Mouse (Mus musculus) embryonic facial prominence, embryonic 10.5 days (tissue): Measurements from ENCODE around the gene Syce1. TPM values are rescaled to one million over a fixed set of nuclear protein-coding genes. Genes with fewer than 3 reads are reported as not detected.
"Not testable (repeated sequence)": the region's sequence is repeated elsewhere in the genome, so short reads cannot be mapped to it uniquely, and the experiment has no call there.

Source experiments
- DNase-seq: peaks from one replicate; pipeline ENCODE4 v3.0.0-alpha.2; 2017; ENCODE audit warnings: low spot score
- H3K27ac ChIP-seq: fragments of 300-500 bp; sonication (generic); replicated peaks from 2 replicates; pipeline ENCODE4 v1.5.1; 2016; ENCODE audit warnings: mild to moderate bottlenecking
- H3K27me3 ChIP-seq: fragments of 300-500 bp; sonication (generic); replicated peaks from 2 replicates; pipeline ENCODE4 v1.6.1; 2016; ENCODE audit warnings: low read depth, mild to moderate bottlenecking; ENCODE audit not compliant: poor library complexity, severe bottlenecking
- H3K36me3 ChIP-seq: fragments of 300-500 bp; sonication (generic); replicated peaks from 2 replicates; pipeline ENCODE4 v1.6.1; 2016; ENCODE audit warnings: mild to moderate bottlenecking, moderate library complexity
- H3K4me1 ChIP-seq: fragments of 300-500 bp; sonication (generic); 2 replicates; pipeline ENCODE4 v1.6.1; 2016
- H3K4me3 ChIP-seq: fragments of 300-500 bp; sonication (generic); 2 replicates; pipeline ENCODE4 v1.5.1; 2016; ENCODE audit warnings: mild to moderate bottlenecking, moderate library complexity
- H3K9me3 ChIP-seq: fragments of 300-500 bp; sonication (generic); 2 replicates; pipeline ENCODE4 v1.6.1; 2016; ENCODE audit warnings: mild to moderate bottlenecking
- WGBS: fragments of 180-500 bp; shearing (Covaris S2); methylation state at CpG from one replicate; pipeline ENCODE4 v1.1.7; 2016; 5-methylcytosine and 5-hydroxymethylcytosine counted together
- polyA plus RNA-seq: library from polyadenylated mRNA; unstranded; fragments of >200 nt; fragmentation: Nextera tagmentation; extraction: Ambion mirVana; gene quantifications from 2 replicates; pipeline ENCODE4 v1.2.1, GENCODE M21; 2016

Gene Syce1
- polyA plus RNA-seq, 1 experiment from 2014 or later: 0.10 TPM

DNA sequence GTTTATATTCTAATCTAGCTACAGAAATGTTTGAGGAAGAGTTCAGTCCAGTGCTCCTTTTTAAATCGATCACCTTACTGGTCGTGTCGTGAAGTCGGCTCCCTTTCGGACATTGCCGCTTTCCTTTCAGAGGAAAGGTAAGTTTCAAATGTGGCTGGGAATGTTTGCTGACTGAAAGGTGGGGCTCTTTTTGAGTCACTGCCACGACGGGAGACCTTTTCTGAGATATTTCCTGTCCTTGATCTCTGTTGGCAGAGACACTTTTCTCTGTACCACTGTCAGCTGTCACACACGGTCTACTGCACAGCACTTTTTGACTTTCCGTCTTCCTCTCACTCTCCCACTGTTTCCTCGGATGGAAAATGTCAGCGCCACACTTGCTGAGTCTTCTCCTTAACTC, 25.2 kb upstream of the Syce1 start:
- WGBS: 91% methylated on average over 12 of the region's 12 CpGs
- no peaks in the 10 kb centered on the region for H3K9me3 ChIP-seq

DNA sequence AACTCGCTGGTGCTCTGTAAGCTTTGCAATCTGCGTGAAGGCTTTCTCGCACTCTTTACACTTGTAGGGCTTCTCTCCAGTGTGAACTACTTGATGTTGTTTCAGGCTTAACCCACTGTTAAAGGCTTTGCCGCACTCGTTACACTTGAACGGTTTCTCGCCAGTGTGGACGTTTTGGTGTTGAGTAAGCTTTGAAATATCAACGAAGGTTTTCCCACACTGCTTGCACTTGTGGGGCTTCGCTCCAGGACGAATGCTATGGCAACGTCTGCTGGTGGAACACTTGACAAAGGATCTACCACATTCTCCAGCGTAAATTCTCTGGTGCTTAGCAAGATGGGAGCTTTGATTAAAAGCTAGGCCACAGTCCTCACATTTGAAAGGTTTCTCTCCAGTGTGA, 24.1 kb upstream of the Syce1 start:
- H3K4me3 ChIP-seq: no peak overlapping the region
- H3K27ac ChIP-seq: no peak overlapping the region
- no peaks in the 10 kb centered on the region for H3K9me3 ChIP-seq
- H3K4me1 ChIP-seq: no peaks in the 10 kb centered on the region
- no peaks in the 10 kb centered on the region for H3K27me3 ChIP-seq
- peaks cover 30% of the 10 kb centered on the region for H3K36me3 ChIP-seq
- 93% methylated on average over 13 of the region's 13 CpGs for WGBS
- DNase-seq: no peak

More for the DNA sequence above, 25.2 kb upstream of the Syce1 start:
- Histone ChIP-seq H3K36me3 (peaks cover 30% of the 10 kb centered on the region), H3K4me3 (no peak overlapping the region), H3K27me3 (no peaks in the 10 kb centered on the region), H3K27ac (no peak overlapping the region), H3K4me1 (no peaks in the 10 kb centered on the region)
- DNase-seq: no peak

DNA sequence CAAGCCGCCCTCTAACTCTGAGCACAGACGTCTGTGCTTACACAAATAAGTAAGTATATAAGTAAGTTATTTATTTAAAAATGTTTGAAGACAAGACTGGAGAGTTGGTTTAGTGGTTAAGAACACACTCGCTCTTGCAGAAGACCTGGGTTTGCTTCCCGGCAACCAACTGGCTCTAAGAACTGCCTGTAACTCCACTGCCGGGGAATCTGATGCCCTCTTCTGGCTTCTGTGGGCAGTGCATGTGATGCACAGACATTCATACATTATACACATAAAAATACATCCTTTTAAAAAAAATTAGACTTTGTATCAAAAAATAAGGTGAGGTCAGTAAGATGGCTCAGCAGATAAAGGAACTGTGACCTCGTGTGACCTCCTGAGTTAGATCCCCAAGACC, 22.8 kb upstream of the Syce1 start:
- Histone ChIP-seq H3K36me3 (peaks cover 30% of the 10 kb centered on the region), H3K4me1 (no peaks in the 10 kb centered on the region), H3K4me3 (no peak overlapping the region), H3K27me3 (no peaks in the 10 kb centered on the region), H3K9me3 (no peaks in the 10 kb centered on the region), H3K27ac (no peak overlapping the region)
- no peak for DNase-seq
- WGBS: 92% methylated on average over 6 of the region's 6 CpGs

DNA sequence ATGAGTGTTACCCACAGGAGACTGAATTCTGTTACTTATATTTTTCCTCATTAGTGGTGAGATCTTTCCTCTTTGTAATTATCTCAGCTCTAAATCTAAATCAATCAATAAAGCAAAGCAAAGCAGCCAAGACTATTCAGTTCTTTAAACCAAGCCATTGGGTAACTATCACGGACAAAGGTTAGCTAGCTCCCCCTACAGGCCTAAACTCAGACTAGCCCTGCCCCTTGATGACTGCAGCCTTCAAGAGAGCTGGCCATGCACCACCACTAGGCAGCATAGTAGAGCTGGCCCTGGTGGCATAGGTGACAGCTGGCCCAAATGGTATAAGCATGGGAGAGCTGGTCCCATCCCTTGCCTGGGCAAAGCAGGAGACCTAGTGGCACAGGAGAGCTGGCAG, 18.1 kb upstream of the Syce1 start:
- WGBS: 9% methylated on average over 1 of the region's 1 CpGs
- Histone ChIP-seq H3K27me3 (no peaks in the 10 kb centered on the region), H3K4me1 (no peaks in the 10 kb centered on the region), H3K4me3 (no peak overlapping the region), H3K9me3 (no peaks in the 10 kb centered on the region), H3K27ac (no peak overlapping the region), H3K36me3 (peaks cover 5% of the 10 kb centered on the region)
- peak; percentile 15 for DNase-seq

DNA sequence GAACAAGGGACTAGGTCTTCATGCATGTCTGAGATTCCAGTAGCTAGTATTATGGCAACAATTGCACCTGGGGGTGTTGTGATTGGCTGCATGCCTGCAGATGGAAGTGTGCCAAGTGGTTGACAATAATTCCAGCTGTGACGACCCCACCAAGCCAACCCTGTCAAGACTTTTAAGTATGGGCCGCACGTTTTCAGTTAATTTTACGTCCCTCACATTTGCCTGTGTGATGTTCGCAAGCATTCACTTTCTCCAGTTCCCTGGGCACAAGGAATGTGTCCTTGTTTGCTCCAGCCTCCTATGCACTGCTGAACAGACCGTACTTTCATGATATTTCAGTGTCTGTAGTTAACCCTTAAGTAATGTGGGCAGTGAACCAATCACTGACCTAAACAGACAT, 15.0 kb upstream of the Syce1 start:
- no peak for DNase-seq
- H3K9me3 ChIP-seq: no peaks in the 10 kb centered on the region
- H3K4me1 ChIP-seq: no peaks in the 10 kb centered on the region
- no peaks in the 10 kb centered on the region for H3K27me3 ChIP-seq
- H3K27ac ChIP-seq: no peak overlapping the region
- H3K4me3 ChIP-seq: no peak overlapping the region
- no peaks in the 10 kb centered on the region for H3K36me3 ChIP-seq
- WGBS: 86% methylated on average over 6 of the region's 6 CpGs

DNA sequence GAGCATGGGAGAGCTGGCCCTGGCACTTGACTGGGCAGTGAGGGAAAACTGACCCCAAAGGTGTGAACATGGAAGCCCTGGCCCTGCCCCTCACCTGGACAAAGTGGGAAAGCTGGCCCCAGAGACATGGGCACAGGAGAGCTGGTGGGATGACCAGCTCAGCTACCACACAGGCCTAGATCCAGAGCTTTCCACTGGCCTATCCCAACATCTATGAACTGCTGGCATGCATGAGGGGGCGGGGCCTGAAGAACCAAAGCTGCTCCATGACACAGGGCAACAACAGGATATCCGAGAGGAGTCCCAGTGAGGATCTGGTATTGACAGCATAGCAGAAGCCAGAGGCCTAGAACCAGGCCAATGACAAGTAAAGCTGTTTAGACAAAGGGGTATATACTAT, 10.6 kb upstream of the Syce1 start:
- DNase-seq: no peak
- 72% methylated on average over 2 of the region's 2 CpGs for WGBS
- no peaks in the 10 kb centered on the region for H3K36me3 ChIP-seq
- H3K4me3 ChIP-seq: no peak overlapping the region
- no peaks in the 10 kb centered on the region for H3K4me1 ChIP-seq
- H3K27ac ChIP-seq: no peak overlapping the region
- no peaks in the 10 kb centered on the region for H3K9me3 ChIP-seq
- H3K27me3 ChIP-seq: no peaks in the 10 kb centered on the region

DNA sequence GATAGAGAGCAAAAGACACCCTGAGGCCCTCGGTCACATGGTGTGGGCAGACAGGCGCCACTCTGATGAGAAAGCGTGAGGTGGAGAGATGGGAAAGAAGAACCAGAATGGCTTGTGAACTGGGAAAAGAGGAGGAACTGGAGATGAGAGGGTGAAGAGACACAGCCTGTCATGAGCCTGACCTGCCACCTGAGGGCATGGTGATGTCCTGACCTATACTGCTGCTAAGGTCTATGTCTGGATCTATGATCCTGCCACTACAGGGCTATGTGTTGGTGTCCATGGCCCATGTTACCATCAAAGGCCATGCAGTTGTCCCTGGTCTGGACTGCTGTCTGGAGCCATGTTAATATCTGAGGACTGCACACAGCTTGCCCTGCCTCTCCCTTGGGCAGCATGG, 10.0 kb upstream of the Syce1 start:
- no peak for DNase-seq
- H3K9me3 ChIP-seq: no peaks in the 10 kb centered on the region
- no peak overlapping the region for H3K27ac ChIP-seq
- WGBS: 76% methylated on average over 3 of the region's 3 CpGs
- H3K4me1 ChIP-seq: no peaks in the 10 kb centered on the region
- H3K4me3 ChIP-seq: no peak overlapping the region
- H3K27me3 ChIP-seq: no peaks in the 10 kb centered on the region
- H3K36me3 ChIP-seq: no peaks in the 10 kb centered on the region

DNA sequence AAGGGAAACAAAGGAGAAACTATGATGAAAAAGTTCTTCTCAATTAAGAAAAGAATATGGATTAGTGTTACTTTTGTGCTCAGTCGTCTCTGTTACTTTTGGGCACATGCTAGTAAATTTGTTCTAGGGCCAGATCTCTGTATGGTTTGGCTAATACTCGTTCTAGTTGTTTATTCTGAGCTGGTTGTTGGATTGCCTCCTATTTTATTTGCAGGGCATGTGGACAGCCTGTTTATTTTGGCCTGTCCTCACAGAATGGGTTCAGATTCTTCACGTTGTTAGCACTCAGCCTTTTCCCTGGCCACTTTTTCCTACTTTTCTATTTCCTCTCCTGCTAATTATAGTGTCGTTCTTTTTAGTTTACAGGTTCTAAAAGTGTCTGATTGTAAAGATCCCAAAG, 5.9 kb upstream of the Syce1 start:
- Histone ChIP-seq H3K27me3 (no peaks in the 10 kb centered on the region), H3K4me3 (no peak overlapping the region), H3K4me1 (no peaks in the 10 kb centered on the region), H3K27ac (no peak overlapping the region), H3K36me3 (no peaks in the 10 kb centered on the region), H3K9me3 (no peaks in the 10 kb centered on the region)
- DNase-seq: no peak
- 74% methylated on average over 4 of the region's 4 CpGs for WGBS

DNA sequence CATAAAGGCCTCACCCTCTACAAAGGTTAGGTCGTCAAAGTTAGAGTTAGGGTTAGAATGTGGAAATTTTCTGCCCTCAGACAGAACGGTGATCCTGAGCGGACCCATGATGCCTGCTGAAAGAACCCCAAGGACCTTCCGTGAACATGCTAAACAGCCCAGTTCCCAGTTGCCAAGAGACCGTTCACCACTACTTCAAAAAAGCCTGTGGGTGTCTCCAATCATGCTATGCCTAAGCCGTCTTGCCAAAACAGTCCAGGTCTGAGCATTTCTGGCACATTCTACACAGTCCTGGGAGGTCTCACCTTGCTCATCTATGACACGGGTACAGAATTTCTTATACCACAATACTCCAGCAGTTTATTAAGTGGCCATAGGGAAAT, 392 bp upstream of the Syce1 start:
- no peaks in the 10 kb centered on the region for H3K9me3 ChIP-seq
- H3K4me3 ChIP-seq: no peak overlapping the region
- no peak overlapping the region for H3K27ac ChIP-seq
- no peaks in the 10 kb centered on the region for H3K4me1 ChIP-seq
- H3K27me3 ChIP-seq: no peaks in the 10 kb centered on the region
- no peak for DNase-seq
- WGBS: 89% methylated on average over 7 of the region's 7 CpGs
- H3K36me3 ChIP-seq: no peaks in the 10 kb centered on the region

DNA sequence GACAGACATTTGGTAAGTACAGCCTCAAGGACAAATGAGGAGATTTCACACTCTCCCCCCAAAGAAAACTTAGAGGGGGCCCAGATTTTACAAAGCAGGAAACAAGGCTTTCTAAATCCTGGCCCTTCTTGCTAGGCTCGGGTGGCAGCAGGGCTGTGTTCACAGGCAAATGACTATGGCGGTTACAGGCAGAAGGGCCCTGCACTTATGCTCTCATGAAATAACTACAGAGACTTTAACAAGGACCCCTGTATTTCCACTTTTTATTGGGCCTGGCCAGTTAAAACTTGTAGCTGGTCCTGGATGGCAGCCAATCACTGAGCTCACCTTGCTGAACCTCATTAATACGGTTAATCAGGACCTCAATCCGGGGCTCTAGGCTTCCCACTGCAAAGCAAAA, 7.1 kb downstream of the Syce1 start:
- 76% methylated on average over 4 of the region's 4 CpGs for WGBS
- DNase-seq: no peak
- H3K9me3 ChIP-seq: no peaks in the 10 kb centered on the region

DNA sequence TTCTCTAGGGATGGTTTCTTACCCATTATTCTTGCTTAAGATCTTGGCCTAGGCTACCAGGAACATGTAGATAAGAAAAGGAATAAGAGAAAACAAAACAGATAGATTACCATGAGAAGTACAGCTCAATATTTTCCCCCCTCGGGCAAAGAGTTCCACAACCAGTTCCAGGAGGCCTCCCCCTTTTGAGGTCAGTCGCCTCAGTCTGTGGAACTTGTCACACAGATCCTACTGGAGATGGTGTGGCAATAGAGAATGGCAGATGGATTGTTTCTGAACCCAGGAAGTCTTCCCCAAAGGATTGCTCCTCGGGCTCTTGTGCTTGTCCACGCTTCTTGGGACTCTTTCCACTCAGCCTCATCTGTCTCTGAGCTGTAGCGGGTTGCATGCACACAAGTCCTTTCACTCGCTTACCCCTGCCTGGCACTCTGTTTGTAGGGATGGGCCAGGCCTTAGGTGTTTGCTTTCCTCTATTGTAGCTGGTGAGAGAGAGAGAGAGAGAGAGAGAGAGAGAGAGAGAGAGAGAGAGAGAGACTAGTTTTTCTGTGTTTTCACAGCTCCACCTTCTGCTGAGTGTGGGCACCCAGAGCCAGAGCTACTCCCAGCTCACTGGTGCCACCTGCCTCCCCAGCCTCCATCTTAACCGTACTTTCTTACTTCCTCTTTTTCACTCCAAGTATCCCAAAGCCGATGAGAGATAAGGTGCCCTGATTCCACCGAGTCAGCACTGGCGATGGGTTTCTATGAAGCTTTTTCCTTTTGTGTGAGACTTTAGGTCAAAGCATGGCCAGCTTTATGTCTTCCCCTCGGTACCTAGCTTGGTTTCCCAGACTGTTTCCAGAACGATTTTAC, 21.5 kb downstream of the Syce1 start:
- DNase-seq: no peak
- Histone ChIP-seq H3K27ac (no peak overlapping the region), H3K4me1 (no peaks in the 10 kb centered on the region), H3K9me3 (no peaks in the 10 kb centered on the region), H3K27me3 (no peaks in the 10 kb centered on the region), H3K36me3 (no peaks in the 10 kb centered on the region), H3K4me3 (no peak overlapping the region)
- 78% methylated on average over 12 of the region's 12 CpGs for whole genome bisulfite sequencing

More for the DNA sequence above, 7.1 kb downstream of the Syce1 start:
- H3K4me1 ChIP-seq: no peaks in the 10 kb centered on the region
- no peaks in the 10 kb centered on the region for H3K36me3 ChIP-seq
- H3K27ac ChIP-seq: no peak overlapping the region
- H3K27me3 ChIP-seq: no peaks in the 10 kb centered on the region
- no peak overlapping the region for H3K4me3 ChIP-seq

DNA sequence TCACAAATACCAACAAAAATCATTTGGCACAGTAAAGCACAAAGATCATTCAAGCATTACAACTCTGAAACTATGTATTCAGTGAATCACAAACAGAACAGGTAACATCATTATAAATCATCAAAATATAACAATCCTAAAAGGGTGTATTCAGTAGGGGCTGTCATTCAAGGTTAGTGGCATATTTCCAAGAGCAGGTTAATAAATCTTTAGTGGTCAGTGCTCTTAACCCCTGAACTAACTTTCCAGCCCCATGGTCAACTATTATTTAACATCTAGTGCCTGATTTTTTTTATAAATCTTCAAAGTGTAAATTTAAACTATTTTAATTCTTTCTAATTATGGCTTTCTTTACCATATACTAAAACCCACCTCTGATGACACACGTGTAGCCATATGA, 22.3 kb downstream of the Syce1 start:
- DNase-seq, H3K27ac ChIP-seq: not testable (repeated sequence)
- WGBS: 63% methylated on average over 1 of the region's 1 CpGs

DNA sequence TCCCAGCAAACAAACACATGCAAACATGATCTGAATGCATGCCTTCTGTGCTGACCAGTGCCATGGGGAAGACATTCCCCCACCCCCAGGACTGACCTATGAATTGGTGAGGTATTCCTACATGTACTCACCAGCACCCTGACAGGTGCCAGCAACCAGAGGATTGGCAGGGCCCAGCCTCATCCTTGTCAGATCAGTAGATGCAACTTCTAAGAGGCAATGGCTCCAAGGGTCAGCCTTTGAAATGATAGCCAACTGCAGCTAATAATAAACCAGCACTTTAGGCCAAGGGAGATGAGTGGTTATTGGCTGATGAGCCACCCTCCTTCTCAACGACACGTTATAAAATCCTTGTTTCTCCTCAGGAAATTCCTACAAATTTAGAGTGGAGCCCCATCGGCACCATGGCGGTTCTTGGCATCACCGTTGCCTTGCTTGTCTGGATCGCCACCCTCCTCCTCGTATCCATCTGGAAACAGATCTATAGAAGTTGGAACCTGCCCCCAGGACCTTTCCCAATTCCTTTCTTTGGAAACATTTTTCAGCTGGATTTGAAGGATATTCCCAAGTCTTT, 24.1 kb downstream of the Syce1 start, which contains the start of gene Cyp2e1:
TSS of gene Cyp2e1 (plus strand) at position 293 of the 574 bp plus-strand sequence.
- Histone ChIP-seq H3K27me3 (no peaks in the 10 kb centered on the region), H3K36me3 (no peaks in the 10 kb centered on the region), H3K4me1 (no peaks in the 10 kb centered on the region), H3K4me3 (no peak within 1 kb of the TSS), H3K27ac (no peak within 1 kb of the TSS), H3K9me3 (no peaks in the 10 kb centered on the region)
- 90% methylated on average over 7 of the region's 7 CpGs for WGBS
- DNase-seq: no peak

More for the DNA sequence above, 22.3 kb downstream of the Syce1 start:
- H3K9me3 ChIP-seq, H3K4me1 ChIP-seq, H3K36me3 ChIP-seq, H3K4me3 ChIP-seq, H3K27me3 ChIP-seq: not testable (repeated sequence)
